Mouse (Mus musculus) ovary, adult 18-20 months (tissue): Measurements from ENCODE around the gene Gnl2.

Experiments
- DNase-seq: peaks from one replicate; pipeline ENCODE4 v3.0.0; 2022; ENCODE audit warnings: low spot score, mixed read lengths

Gnl2 gene

DNA sequence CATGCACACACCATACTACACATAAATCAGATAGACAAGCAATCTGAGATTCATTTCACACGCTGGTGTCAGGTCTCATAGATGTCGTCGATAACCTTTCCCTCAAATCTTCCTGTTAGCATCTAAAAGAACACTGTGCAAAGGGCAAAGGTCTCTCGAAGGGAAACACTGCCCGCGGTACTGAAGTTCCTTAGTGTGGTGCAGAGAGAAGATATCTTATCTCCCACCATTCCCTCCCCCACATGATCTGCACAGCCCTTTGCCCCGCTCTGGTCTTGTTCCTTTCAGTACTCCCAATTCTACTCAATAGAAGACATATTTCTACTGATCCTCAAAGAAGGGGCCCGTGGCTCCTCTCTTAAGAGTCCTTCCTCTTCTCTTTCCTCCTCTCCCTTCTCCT, 13.4 kb upstream of the Gnl2 start:
- DNase-seq = no peak

GRCm38 (mm10) chr4:125004886-125005285, 11.5 kb upstream of the Gnl2 start:
- DNase-seq = no peak

DNA sequence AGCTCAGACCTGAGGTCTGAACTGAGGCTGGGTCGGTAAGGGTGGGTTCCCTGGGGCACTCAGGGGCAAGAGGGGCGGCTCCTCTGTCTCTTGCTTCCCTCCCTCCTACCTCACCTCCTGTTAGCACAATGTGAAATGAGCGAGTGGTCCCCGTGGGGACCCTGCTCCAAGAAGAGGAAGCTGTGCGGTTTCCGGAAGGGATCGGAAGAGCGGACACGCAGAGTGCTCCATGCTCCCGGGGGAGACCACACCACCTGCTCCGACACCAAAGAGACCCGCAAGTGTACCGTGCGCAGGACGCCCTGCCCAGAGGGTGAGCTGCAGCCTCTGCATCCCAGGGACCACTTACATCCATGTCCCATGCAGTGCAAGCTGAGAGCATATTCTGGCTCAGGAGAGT, 8.9 kb upstream of the Gnl2 start:
- DNase-seq = no peak

- no peak for DNase-seq
Observed at GRCm38 (mm10) chr4:125008220-125008619, 8.2 kb upstream of the Gnl2 start.

- DNase-seq = no peak
Observed at GRCm38 (mm10) chr4:125008712-125009111, 7.7 kb upstream of the Gnl2 start.

DNA sequence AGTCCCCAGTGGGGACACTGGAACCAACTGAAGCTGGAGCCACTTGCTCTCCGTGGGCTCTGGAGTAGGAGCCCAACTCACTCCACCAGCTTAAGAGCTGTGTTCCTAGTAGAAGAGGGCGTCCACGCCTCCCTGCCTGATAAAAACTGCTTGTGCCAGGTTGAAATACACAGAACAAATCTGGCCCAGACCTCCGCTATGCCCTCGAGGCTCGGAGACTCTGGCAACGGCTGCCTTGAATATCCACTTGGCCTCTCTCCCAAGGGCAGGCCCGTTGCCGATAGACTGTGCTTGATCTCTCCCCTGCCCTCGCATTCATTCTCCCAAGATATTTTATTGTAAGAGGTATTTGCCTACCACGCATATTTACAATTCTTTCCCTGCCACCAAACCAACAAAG, 1.0 kb downstream of the Gnl2 start:
- peak; percentile 86 for DNase-seq

DNA sequence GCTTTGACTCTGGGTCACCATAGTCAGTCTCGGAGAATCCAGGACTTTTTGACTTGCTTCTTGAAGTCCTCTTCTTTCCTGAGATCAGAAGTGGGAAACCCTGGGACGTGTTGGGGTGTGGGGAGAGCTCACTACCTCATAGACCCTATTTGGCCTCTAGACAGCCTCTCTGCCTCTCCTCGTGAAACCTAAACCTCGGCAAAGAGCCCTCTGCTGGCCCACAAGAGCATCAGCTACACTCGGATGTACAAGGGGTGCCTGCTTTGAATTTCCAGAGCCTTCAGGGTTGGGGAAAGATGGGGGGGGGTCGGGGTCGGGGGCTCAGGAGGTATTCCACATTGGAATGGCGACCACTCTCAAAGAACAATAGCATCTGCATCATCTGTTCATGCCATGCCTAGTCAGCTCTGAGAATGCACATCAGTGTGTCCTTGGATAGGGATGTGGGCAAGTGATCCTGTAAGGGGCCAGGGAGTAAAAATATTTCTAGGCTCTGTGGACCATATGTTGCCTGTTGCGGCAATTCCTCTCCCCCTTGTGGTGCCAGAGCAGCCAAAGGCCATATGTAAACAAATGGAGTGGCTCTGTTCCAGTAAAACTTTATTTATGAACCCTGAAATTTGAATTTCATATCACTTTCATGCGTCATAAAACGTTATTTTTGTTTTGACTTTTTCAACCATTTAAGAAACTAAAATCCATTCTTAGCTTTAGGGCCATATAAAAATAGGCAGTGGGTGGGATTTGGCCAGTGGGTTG, 4.6 kb downstream of the Gnl2 start:
- DNase-seq = no peak

GRCm38 (mm10) chr4:125029891-125030614, 13.7 kb downstream of the Gnl2 start:
- peak; percentile 85 for DNase-seq

DNA sequence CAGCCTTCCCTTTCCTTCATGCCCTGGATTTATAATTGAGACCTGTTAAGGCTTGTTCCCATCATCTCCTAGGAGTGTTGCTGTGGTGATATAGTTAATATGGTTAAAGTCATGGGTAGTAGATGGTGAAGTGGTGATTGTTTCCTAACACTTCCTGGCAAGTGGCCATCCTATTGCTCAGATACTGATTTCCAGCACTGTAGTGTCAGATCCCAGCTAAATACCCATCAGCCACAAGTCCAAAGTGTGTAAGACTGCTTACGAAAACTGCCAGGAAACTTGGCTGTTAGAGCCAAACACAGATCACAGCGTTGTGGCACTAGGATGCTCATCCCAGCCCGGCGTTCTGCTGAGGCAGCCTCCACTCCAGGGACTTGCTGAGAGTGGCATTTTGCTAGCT, 18.0 kb downstream of the Gnl2 start:
- DNase-seq = no peak

- DNase-seq = no peak
Observed at GRCm38 (mm10) chr4:125044454-125044853, 28.1 kb downstream of the Gnl2 start.

DNA sequence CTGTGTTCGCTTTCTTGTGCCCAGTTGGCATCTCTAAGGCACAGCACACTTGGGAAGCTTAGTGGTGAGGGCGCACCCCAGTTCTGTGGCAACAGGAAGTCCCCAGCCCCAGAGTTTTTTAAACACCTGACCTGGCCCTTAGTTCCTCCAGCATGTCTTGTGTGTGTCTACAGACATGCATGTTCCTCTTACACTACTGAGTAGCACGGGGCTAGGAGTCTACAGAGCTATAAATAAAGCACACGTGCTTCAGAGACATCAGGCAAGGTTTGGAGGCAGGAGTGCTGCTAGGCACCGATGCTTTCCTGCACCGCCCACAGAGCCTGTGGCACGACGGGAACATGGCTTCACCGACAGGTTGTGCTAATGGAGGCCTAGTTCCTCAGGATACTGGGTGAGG, 39.0 kb downstream of the Gnl2 start:
- no peak for DNase-seq

DNA sequence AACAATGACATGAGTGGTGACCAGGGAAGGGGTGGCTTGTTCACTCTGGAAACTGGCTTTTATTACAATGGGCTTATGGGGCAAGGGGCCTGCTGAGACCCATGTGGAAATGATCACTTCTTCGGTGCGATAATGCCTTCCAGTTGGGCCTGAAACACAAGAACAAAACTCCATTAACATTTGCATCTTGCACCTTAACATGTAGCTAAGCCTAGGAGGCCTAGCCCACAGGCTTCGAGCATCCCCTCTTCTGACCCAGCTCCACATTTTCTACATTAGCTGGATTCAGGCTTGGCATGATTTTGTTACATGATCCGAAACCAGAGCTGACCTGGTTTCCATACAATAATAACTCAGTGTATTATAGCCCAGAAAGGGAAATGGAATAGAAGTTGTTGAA, 40.1 kb downstream of the Gnl2 start:
- no peak for DNase-seq

DNA sequence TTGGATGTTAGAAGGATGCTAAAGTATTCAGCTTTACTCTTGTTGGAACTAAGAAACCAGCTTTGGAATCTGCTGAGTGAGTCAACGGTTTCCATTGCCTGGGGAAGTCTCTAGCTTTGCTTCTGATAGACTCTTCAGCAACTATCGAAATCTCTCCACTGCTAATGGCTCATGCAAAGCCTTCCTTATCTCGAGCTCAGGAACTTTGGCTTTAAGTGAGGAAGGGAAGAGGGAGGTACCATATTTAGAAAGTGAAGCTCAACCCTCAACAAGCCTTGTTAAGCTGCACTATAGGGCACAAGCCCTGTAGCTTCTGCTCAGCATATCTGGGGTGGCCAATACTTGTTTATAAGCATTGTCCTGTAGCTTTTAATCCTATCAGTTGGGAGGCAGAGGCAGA, 40.9 kb downstream of the Gnl2 start:
- DNase-seq = no peak

DNA sequence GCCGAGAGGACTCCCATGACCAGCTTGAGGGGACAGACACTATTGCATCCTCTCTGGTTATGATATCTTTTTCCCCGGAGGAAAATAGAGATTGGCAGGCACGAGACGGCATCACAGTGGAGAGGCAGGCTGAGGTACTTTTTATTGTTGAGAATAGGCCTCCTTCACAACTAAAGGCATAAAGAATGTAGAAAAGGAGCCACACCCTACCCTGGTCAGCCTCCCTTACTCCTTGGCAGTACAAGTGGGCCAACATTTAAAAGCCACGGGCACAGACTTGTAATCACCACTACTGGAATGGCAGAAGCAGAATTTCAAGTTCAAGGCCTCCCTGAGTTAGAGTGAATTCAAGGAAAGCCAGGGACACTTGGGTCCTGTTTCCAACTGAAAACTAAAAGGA, 41.6 kb downstream of the Gnl2 start:
- no peak for DNase-seq

- peak; percentile 45 for DNase-seq
Observed at GRCm38 (mm10) chr4:125059025-125059424, 42.6 kb downstream of the Gnl2 start.

DNA sequence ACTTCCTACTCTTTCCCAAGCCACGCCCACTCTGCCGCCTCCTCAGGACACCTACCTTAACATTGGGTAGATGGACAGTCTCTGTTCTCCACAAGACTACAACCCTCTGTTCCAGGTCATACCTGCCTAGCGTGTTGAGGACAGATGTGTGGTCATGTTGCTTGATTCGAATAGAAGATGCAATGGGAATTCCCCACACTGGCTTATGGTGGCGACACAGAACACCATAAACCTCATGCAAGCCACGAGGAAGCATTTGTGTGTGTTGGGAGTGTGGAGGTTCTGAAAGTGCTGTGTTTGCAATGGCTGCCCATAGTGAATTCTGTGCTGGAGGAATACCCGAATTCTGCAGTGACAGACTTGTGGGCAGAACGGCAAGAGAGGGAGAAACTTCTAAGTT, 47.4 kb downstream of the Gnl2 start:
- DNase-seq = no peak

- DNase-seq = peak; percentile 43
Observed at GRCm38 (mm10) chr4:125065517-125066307, 49.3 kb downstream of the Gnl2 start, which contains the start of gene Dnali1. TSS of gene Dnali1 (minus strand) at chr4:125065703.

- DNase-seq = peak; percentile 87
Observed at GRCm38 (mm10) chr4:125066490-125067370, 50.3 kb downstream of the Gnl2 start, which contains the start of gene Snip1. TSS of gene Snip1 (plus strand) at chr4:125066672.

GRCm38 (mm10) chr4:125077700-125078099, 61.3 kb downstream of the Gnl2 start:
- DNase-seq = no peak

- no peak for DNase-seq
Observed at GRCm38 (mm10) chr4:125078698-125079097, 62.3 kb downstream of the Gnl2 start.
